Mouse (Mus musculus) MEL (cell line): ENCODE results near the gene Srsf10.

Source experiments
- BHLHE40 ChIP-seq: IDR thresholded peaks from 2 replicates; pipeline ENCODE4 v1.6.1; 2012; ENCODE audit warnings: low read depth, mild to moderate bottlenecking, inconsistent platforms, low read length, improper control_type of control experiment, borderline replicate concordance
- CTCF ChIP-seq, 3 experiments: IDR thresholded peaks in 2 of 3; conservative IDR thresholded peaks in 1 of 3; 2 replicates each; pipeline ENCODE4 v1.5.1; 2011 to 2012; ENCODE audit warnings: low read length in 3 of 3, low read depth in 2 of 3, mild to moderate bottlenecking in 2 of 3, improper control_type of control experiment in 1 of 3, inconsistent platforms in 1 of 3, mixed read lengths in 1 of 3, moderate library complexity in 1 of 3; ENCODE audit not compliant: control insufficient read depth in 1 of 3, insufficient read depth in 1 of 3, poor library complexity in 1 of 3, severe bottlenecking in 1 of 3
- EP300 ChIP-seq, 2 experiments: IDR thresholded peaks; 2 replicates each; pipeline ENCODE4 v1.6.1; 2011; ENCODE audit warnings: improper control_type of control experiment in 2 of 2, low read length in 2 of 2, low read depth in 1 of 2, mild to moderate bottlenecking in 1 of 2
- POLR2A ChIP-seq, 2 experiments: IDR thresholded peaks; 2 replicates each; pipeline ENCODE4 v1.6.1; 2011 to 2012; ENCODE audit warnings: low read length in 2 of 2, mild to moderate bottlenecking in 2 of 2, control low read depth in 1 of 2, improper control_type of control experiment in 1 of 2, low read depth in 1 of 2, moderate library complexity in 1 of 2; ENCODE audit not compliant: control insufficient read depth in 1 of 2, insufficient read depth in 1 of 2, poor library complexity in 1 of 2
- SIN3A ChIP-seq: IDR thresholded peaks from 2 replicates; pipeline ENCODE4 v1.6.1; 2012; ENCODE audit warnings: low read length, improper control_type of control experiment, inconsistent platforms
- USF2 ChIP-seq, 2 experiments: IDR thresholded peaks; 2 replicates each; pipeline ENCODE4 v1.6.1; 2011 to 2012; ENCODE audit warnings: improper control_type of control experiment in 2 of 2, low read length in 2 of 2, borderline replicate concordance in 1 of 2, inconsistent platforms in 1 of 2, low read depth in 1 of 2, mild to moderate bottlenecking in 1 of 2; ENCODE audit not compliant: insufficient read depth in 1 of 2
- ZNF384 ChIP-seq: IDR thresholded peaks from 2 replicates; pipeline ENCODE4 v1.6.1; 2012; ENCODE audit warnings: low read depth, mild to moderate bottlenecking, inconsistent platforms, low read length, improper control_type of control experiment

DNA sequence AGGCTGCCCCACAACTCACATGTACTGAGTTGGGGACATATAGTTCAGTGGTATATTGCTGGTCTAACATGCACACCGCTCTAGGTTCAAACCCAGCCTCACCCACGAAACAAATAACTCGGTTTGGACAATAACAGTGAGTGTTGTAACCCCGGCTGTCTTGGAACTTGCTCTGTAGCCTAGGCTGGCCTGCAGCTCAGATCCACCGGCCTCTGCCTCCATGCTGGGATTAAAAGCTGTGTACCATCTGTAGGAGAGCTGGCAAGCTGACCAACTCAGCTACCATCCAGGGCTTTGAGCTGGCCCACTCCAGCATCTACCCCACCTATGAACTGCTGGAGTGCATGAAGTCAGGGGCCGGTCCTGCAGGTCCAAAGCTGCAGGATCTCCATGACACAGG, 24.5 kb downstream of the Srsf10 start:
- no peak for TF ChIP-seq SIN3A
- no peak for TF ChIP-seq EP300 (IDR thresholded peaks at IDR 0.05; ENCODE audit: low read depth in 1 of 2, low read length in 2 of 2)
- TF ChIP-seq CTCF (IDR thresholded peaks at IDR 0.05 in 2 of 3, conservative IDR thresholded peaks at IDR 0.05 in 1 of 3; ENCODE audit: control insufficient read depth in 1 of 3, insufficient read depth in 1 of 3, low read depth in 2 of 3, low read length in 3 of 3, poor library complexity in 1 of 3, severe bottlenecking in 1 of 3) = no peak
- no peak for TF ChIP-seq USF2 (IDR thresholded peaks at IDR 0.05; ENCODE audit: borderline replicate concordance in 1 of 2, insufficient read depth in 1 of 2, low read depth in 1 of 2, low read length in 2 of 2)
- no peak for TF ChIP-seq BHLHE40
- TF ChIP-seq ZNF384 = no peak
- TF ChIP-seq POLR2A (IDR thresholded peaks at IDR 0.05; ENCODE audit: control insufficient read depth in 1 of 2, insufficient read depth in 1 of 2, low read depth in 1 of 2, low read length in 2 of 2, poor library complexity in 1 of 2) = no peak
